Mouse (Mus musculus) gonadal fat pad, adult 2 months (tissue): ENCODE data around the gene Dao. TPM values are rescaled to one million over a fixed set of nuclear protein-coding genes. Genes with fewer than 3 reads are reported as not detected.

ENCODE experiments used
- DNase-seq: peaks from one replicate; pipeline ENCODE4 v3.0.0-alpha.2; 2012; ENCODE audit warnings: low read depth
- polyA plus RNA-seq: library from polyadenylated mRNA; depleted of rRNA; stranded (reverse); fragments of >200 nt; gene quantifications from 2 replicates; pipeline ENCODE4 v1.2.3, GENCODE M21; 2012

The Dao gene
- polyA plus RNA-seq, 1 experiment, result 13.0 TPM

DNA sequence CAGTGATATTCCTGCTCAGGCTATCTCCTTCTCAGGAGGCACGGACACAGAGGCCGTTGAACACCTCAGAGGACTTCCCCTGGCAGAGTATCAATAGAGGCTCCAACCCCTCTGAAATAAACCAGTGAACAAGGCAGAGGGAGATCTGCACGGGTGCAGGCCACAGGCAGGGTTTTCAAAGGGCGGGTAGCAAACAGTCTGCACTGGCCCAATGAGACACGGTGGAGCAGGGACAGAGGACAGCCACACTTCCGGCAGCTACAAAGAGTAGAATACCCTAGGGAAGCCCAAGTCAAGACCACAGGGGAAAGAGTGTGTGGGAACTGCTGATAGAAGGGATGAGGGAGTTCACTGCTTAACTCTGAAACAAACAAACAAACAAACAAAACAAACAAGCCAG is 20.0 kb upstream of the Dao start:
- no peak for DNase-seq

DNA sequence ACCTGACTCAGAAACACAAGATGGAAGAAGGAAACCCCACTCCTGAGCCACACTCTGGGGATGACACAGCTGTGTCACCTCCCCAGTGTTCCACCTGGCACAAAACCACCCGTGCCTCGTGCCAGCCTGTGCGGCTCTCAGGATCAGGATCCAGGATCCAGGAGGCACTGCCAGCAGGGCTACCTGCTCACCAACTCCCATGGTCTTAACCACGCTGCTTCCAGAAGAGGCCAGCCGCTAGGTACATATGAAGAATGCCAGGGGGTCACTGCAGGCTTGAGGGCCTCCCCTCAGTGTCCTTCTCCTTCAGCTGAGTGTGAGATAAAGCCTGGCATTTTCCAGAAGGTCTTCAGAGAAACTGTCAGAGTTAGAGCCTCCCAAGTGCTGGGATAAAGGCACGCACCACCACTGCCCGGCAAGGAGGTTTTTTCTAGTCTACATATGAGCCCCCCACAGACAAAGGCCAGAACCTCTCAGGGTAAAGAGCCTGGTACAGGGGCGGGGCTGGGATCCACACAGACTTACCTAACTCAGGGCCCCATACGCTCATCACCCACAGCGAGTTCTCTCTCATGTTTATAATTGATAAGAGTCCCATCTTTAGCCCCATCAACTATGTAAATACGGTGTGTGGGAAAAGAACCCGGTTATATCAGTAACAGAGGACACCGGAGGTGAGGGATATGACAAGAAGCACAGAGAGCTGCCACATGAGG is 19.3 kb upstream of the Dao start:
- no peak for DNase-seq

DNA sequence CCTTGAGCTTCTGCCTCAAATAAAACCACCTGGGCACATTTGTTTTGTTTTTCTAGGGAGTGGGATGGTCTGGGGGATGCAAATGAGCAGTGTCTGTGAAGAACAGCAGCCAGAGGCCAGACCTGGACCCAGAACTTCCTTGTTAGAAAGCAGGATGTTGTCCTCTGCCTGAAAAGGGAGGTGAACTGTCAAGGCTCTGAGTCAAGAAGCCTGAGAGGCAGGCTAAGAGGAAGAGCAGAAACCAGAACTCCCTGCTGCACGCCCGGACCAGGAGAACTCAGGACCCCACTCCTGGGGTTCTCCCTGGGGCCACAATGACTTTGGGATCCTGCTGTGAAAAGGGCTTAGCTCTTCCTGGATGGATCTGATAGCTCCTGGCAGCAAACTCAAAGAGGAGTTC is 17.8 kb upstream of the Dao start:
- DNase-seq, result no peak

DNA sequence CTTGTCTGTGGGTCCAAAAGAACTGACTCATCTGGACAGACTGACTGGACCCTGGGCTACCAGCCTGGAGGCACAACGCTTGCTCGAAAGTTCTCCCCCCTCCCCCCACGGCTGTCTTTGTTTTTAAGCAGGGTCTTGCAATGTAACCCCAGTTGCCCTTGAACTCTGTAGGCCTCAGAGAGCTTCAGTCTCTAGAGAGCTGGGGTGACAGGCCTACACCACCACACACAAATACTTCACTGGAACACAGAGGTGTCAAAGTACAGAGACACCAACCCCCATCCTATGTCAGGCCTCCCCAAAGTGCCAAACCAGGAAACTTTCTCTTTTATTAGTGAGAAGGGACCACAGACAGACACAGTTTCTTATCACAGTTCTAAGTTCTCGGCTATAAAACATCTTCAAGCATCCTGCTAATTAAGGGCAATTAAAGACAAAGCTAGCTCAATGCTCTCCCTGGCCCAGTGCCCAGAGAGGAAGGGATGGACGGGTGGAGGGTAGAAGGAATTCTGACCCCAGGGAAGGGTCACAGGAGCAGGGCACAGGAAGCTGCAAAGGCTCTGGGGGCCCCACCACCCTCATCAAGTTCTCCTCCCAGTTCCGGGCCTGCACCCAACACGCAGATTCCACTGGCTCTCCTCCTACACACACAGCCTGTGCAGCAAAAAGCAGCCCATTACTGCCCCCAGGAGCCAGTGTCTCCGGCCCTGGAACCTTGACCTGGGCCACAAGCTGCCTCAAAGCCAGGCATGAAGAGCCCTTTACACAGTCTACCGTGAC is 17.1 kb upstream of the Dao start:
- DNase-seq, result no peak

DNA sequence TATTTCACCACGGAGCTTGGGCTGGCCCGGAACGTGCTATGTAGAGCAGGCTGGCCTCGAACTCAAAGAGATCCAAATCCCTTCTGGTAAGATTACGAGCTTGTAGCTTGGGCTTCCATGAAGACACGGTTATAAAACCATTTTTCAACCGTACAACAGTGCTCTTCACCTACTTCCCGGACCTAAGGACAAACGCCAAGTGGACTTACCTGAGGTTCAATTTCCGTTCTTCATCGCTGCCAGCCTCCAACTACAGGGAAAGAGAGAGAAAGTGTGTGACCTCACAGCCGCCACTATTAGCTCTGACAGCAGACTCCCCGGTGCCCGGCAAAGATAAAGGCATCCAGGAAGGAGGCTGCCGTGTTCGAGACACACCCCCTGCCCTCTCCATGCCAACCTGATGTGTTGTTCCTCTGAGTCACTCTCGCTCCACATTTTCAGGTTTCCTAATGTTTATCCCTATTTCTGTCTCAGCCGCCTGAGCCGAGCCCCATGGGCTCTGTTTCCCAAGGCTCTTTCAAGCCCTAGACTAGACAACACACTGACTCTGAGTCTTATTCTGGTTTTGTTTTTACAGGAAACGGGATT is 14.0 kb upstream of the Dao start:
- no peak for DNase-seq

DNA sequence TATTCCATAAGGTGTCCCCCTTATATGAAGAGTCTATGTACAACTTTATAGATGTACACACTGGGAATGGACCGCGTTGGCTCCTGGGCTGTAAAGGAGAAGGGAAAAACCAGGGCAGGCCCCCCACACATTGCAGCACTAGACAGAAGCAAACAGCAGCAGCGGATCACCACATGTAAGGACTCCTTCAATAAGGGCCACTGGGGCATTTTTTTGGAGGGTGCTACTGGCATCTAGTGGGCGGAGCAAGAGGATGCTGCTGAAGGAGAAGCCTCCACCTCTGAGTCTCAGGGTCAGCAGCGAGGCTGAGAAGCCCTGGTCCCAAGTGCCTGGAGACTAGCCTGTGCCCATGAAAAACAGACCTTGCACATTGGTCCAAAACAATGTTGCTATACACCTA is 12.9 kb upstream of the Dao start:
- DNase-seq, result no peak

DNA sequence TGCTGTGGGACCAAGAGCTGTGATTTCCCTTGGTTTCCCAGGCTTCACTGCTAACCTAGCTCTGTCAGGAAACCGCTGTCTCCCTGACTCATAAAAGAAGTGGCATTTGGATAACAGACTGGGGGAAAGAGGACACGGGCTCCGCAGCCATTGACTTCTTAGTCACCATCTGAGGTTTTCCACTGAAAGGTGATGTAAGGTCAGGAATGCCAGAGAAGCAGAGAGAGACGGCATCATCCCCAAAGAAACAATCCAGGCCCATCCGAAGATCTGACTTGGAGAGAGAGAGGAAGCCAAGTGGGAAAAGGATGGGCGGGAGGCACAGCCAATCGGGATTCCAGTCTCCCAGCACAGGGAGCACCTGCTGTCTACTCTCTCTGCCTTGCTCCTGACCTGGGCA is 12.4 kb upstream of the Dao start:
- no peak for DNase-seq

DNA sequence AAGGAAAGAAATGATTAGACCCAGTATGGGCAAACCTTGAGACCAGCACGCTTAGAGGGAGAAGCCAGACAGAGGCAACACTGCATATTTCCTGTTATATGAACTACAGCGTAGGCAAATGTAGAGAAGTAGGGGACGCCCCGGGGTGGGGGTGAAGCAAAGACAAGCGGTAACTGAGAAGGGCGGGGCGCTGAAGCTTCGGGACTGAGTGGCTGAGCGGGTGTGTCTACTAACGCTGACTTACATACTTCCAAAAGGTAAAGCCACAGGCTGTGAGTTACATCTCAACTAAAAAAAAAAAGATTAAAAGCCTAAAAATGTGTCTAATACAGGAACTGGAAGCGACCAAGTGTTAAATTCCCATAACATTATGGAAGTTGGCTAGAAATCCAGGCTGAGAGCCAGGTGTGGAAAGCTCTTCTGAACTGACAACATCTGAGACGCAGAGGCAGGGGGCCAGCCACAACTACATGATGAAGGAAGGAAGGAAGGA is 11.1 kb upstream of the Dao start:
- DNase-seq, result no peak

DNA sequence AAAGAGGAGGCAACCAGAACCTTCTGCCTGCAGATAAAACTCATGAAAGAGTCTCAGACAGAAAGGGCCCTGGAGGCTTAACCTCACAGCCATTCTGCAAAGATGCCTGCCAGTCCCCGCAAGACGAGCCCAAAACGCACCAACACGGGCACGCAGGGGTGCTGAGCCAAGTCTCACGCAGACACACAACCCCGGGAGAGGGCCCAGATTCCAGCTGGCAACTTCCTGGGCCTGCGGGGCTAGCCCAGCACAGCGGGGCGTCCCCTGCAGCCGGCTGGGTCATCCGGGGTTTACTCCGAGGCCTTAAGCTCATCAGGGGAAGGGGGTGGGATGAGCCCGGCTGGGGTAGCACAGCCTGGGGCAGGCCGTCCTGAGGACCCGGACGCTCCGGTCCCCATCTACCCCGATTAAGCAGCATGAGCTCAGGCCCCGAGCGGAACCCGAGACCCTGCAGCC is 10.4 kb upstream of the Dao start:
- no peak for DNase-seq

DNA sequence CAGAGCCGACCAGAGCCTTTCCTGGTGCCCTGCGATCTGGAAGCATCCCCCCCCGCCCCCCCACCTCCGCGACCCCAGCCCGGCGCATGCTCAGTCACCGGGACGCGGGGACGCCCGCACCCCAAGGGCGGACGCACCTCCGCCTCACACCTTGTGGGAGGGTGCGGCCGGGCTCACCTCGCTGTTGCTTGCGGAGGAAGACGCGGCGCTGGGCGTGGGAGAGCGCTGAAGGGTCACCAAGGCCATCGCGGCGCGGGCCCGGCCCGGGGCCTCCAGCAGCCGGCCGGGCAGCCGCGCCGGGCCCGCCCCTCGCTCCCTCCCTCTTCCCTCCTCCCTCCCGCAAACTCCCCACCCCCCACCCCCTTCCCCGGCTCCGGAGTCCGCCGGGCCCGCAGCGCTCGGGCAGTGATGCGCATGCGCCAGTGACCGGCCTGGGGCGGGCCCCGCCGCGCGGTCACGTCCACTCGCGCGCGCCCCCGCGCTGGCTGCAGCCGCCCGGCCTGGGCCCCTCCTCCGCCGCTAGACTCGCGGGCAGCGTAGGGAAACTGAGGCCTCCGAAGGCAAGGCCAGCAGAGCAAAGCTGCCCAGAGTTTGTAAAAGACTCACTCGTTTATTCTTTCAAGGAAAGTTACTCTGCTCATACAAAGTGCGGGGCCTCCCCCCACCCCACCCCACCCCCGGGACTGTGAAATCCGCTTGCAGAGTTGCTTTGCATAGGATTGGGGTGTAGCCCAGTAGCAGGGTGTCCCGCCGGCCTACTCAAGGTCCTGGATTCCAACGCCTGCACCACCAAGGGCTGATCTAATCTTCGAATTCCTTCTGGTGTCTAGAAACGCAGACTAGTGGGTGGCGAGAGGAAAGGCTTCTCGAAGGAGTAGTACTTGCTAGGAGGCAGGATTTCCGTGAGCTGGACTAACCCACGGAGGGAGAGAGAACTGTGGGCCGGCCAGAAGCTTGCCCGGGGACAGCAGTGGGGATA is 9.7 kb upstream of the Dao start, which contains the start of gene Ssh1:
TSS of gene Ssh1 (minus strand) at position 408 of the 979 bp plus-strand sequence.
- DNase-seq, result no peak

DNA sequence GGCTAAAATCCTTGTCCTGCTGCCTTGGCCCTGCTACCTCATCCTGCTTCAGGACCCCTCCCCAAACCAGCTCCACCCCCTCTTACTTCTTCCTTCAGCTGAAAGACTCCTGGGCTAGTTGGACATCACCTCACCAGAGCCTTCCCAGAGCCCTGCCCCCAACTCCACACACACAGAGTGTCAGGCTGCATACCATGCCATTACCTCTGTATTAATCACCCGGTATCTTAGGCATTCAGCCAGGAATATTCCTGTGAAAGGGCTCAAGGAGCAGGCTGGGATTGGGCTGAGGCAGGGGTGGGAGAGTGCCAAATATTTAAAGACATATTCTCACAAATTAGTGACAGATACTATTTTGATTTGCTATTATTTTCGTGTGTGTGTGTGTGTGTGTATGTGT is 7.0 kb upstream of the Dao start:
- no peak for DNase-seq

DNA sequence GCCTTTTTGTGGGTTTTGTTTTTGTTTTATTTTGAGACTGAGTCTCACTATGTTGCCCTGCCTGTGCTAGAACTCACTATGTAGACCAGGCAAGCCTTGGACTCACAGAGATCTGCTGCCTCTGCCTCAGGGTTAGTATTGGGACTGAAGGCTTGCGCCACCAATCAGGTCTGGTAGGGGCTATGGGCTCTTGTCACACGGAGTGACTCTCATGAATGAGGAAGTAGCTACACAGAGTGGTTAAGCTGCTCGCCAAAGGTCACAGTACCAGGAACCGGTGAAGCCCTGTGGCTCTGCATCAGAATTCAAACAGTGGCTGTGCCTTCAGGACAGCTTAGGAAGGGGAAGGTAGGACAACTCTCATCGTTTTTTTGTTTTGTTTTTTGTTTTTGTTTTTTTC is 4.1 kb upstream of the Dao start:
- no peak for DNase-seq

DNA sequence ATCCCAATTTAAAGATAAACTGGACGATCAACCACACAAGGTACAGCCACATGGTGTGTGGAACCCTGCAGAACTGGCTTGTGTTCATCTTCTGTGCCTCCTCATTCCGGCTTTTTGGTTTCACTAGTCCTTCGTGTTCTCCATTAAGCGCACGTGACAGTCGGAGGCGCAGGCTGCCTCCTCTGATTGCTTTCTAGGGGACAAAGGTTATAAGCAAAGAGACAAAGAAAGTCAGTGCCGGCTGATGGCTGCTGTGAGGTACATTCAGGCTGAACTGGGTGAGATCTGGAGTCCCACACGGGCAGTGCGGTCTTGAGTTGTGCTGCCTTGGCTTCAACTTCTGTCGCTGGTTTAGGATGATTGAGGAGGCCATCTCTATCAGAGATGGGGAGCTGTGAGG is 1.1 kb downstream of the Dao start:
- DNase-seq, result no peak

DNA sequence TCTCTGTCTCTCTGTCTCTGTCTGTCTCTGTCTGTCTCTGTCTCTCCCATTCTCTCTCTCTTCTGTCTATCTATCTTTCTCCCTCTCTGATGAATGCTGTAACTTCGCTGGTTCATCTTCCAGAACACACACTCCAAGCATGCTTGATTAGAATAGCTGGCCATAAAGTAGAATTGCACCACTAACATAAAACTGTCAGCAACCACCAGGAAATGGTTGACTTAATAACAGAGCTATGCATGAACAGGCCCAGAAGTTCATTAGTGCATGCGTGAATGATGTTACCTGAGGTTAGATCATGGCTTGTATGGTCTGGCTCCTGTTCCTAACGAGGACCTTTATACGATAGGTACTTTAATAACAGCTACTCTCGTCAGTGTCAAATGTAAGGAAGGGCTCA is 1.6 kb downstream of the Dao start:
- DNase-seq, result no peak

DNA sequence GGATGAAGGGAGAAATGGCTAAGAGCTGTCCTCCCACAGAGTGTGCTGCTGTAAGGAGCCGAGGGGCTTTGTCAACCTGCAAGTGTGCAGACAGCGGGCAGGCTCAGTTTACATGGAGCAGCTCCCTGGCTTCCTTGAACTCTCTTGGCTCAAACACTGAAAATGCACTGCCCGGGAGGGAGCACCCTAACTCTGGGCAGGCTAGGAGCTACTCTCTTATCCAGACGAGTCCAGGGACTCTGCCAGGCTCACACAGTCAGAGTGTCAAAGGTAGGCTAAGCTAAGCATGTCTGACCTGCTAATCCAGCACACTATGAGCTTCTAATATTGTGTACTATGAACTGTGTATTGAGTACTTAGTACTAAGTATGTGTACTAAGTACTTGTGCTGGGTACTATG is 3.5 kb downstream of the Dao start:
- no peak for DNase-seq

DNA sequence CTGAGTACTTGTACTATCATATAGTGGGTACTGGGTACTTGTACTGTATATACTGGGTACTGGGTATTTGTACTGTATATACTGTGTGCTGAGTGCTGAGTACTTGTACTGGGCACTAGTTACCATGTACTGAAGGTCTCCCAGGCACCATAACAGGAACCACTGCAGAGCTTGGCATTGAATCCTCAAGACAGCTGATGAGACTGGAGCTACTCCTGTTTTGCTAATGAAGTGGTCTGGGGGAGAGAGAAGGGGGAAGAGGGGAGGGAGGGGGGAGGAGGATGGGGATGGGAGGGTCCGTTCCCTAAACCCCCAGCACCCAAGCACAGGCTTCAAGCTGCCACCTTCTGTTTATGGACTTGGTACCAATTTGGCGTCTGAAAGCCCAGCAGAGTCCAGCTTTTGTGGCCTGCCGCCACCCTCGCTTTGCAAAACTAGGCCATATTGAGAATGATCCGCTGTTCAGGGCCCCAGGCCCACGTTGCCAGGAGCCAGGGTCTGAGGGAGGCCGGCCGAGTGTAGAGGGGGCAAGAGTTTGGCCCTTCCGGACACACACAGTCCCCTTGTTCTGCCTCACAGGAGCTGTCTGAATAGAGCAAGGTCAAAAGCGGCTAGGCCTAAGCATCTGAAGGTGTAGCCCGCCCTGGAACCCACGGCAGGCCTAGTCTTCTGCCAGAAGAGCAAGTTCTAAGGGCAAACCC is 4.4 kb downstream of the Dao start:
- DNase-seq, result no peak

DNA sequence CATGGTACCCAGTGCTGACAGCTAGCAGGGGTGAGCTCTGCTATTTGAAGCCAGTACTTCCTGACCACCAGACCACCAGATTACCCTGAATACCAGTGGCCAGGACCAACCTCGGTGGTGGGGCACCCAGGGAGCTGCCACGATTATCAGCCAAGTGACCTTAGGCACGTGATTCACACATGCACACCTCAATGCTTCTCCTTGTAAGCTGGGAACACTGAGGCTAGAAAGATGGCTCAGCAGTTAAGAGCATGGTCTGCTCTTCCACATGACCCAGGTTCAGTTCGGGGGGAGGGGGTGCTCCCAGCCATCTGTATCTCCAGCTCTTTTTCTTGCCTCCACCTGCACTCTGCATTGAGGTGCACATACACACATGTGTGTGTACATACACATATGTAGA is 5.5 kb downstream of the Dao start:
- no peak for DNase-seq

DNA sequence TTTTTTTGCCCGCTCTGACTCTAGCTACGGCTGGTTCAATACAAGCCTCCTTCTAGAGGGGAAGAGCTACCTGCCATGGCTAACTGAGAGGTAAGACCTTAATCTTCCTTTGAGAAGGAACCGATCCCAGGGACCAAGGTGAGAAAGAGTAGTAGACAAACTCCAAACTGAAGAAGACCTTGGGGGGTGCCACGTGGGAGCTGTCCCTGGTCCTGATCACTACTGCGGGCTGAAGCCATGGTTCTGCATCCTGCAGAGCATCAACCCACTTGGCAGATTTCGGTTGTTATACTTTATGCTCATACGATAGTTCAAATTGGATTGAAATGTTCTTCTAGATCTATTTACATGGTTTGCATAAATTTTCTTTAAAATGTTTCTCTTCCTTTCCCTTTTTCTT is 11.6 kb downstream of the Dao start:
- no peak for DNase-seq

DNA sequence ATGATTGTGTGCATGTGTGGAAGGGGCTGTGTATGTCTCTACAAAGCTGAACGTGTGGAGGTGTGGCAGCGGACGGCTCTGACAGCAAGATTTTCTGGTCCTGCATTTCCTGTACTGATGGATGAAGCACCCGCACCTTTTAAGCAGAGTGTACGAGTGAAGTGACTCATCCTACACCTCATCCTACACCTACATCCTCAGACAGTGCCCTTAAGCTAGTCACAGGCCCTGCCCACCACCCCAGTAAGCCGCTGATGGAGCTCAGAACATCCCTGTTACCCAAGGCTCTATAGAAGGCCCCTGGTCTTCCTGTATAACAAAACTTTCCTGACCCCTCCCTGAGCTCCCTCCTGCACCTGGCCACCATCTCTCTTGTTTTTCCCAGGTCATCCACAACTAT is 20.9 kb downstream of the Dao start:
- no peak for DNase-seq

DNA sequence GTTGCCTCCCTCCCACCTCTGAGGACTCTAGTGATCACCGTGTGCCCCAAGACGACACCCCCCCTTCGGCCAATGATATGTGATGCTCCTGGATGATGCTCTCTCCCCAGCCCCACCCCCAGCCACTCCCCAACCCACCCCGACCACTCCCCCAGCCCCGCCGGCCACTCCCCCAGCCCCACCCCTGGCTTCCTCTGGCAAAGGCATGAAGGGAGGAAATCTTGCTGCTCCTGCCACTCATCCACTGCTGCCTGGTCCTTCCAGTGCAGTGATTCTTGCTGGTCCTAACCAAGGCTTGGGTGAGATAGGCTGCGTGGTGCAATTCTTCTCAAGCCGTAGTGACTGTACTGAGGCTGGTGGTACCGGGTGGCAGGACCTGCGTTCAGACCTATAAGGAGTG is 21.4 kb downstream of the Dao start:
- no peak for DNase-seq
